Mouse (Mus musculus) fibroblast of lung, adult 2 months (primary cell): ENCODE results near the gene Map1b.

Experiments
- DNase-seq: peaks from one replicate; pipeline ENCODE4 v3.0.0-alpha.2; 2011; ENCODE audit warnings: low read depth

Gene Map1b

GRCm38 (mm10) chr13:99447403-99448199 is 68.7 kb downstream of the Map1b start:
- DNase-seq: no peak

- DNase-seq: no peak
Observed at GRCm38 (mm10) chr13:99447002-99447401, 69.3 kb downstream of the Map1b start.

- no peak for DNase-seq
Observed at GRCm38 (mm10) chr13:99444880-99445279, 71.5 kb downstream of the Map1b start.

- DNase-seq: no peak
Observed at GRCm38 (mm10) chr13:99444431-99444871, 71.9 kb downstream of the Map1b start.

- DNase-seq: no peak
Observed at GRCm38 (mm10) chr13:99443484-99444175, 72.7 kb downstream of the Map1b start.

- no peak for DNase-seq
Observed at GRCm38 (mm10) chr13:99442434-99443249, 73.7 kb downstream of the Map1b start.

- DNase-seq: no peak
Observed at GRCm38 (mm10) chr13:99441700-99442433, 74.5 kb downstream of the Map1b start.

GRCm38 (mm10) chr13:99440228-99440627 is 76.1 kb downstream of the Map1b start:
- no peak for DNase-seq

GRCm38 (mm10) chr13:99439357-99439756 is 77.0 kb downstream of the Map1b start:
- DNase-seq: no peak

GRCm38 (mm10) chr13:99437051-99437450 is 79.3 kb downstream of the Map1b start:
- no peak for DNase-seq

- DNase-seq: no peak
Observed at GRCm38 (mm10) chr13:99434494-99434893, 81.8 kb downstream of the Map1b start.

GRCm38 (mm10) chr13:99433068-99434008 is 83.0 kb downstream of the Map1b start:
- no peak for DNase-seq

- DNase-seq: no peak
Observed at GRCm38 (mm10) chr13:99423581-99423980, 92.8 kb downstream of the Map1b start.

GRCm38 (mm10) chr13:99416601-99417000 is 99.7 kb downstream of the Map1b start:
- no peak for DNase-seq

- no peak for DNase-seq
Observed at GRCm38 (mm10) chr13:99414352-99414742, 102.0 kb downstream of the Map1b start.

- DNase-seq: no peak
Observed at GRCm38 (mm10) chr13:99413481-99414351, 102.6 kb downstream of the Map1b start.

- DNase-seq: no peak
Observed at GRCm38 (mm10) chr13:99412477-99413080, 103.8 kb downstream of the Map1b start.

GRCm38 (mm10) chr13:99411761-99412160 is 104.6 kb downstream of the Map1b start:
- DNase-seq: no peak
